Mouse (Mus musculus) midbrain, embryonic 16.5 days (tissue): ENCODE measurements around the gene Ttc30a1. TPM values are rescaled to one million over a fixed set of nuclear protein-coding genes. Genes with fewer than 3 reads are reported as not detected.

ENCODE experiments used
- ATAC-seq: fragments of 200-750 bp; cut with Nextera tagmentation; 2 replicates; pipeline ENCODE4 v1.8.0; 2017; ENCODE audit warnings: moderate TSS enrichment
- H3K27ac ChIP-seq: fragments of 300-500 bp; sonication (generic); 2 replicates; pipeline ENCODE4 v1.5.1; 2014; ENCODE audit warnings: mild to moderate bottlenecking, low read length, mixed read lengths
- H3K27me3 ChIP-seq: fragments of 300-500 bp; sonication (generic); 2 replicates; pipeline ENCODE4 v1.6.1; 2014; ENCODE audit warnings: low read depth, low read length, mixed read lengths; ENCODE audit not compliant: control insufficient read depth, insufficient read depth
- H3K36me3 ChIP-seq: fragments of 300-500 bp; sonication (generic); 2 replicates; pipeline ENCODE4 v1.6.1; 2014; ENCODE audit warnings: mild to moderate bottlenecking, low read length, moderate library complexity, mixed read lengths; ENCODE audit not compliant: control insufficient read depth, insufficient read depth
- H3K4me1 ChIP-seq: fragments of 300-500 bp; sonication (generic); 2 replicates; pipeline ENCODE4 v1.6.1; 2014; ENCODE audit warnings: mild to moderate bottlenecking, low read length, mixed read lengths; ENCODE audit not compliant: control insufficient read depth, insufficient read depth
- H3K4me2 ChIP-seq: fragments of 300-500 bp; sonication (generic); 2 replicates; pipeline ENCODE4 v1.6.1; 2014; ENCODE audit warnings: mild to moderate bottlenecking, low read length, mixed read lengths
- H3K4me3 ChIP-seq: fragments of 300-500 bp; sonication (generic); 2 replicates; pipeline ENCODE4 v1.5.1; 2014; ENCODE audit warnings: low read depth, mild to moderate bottlenecking, low read length, moderate library complexity, mixed read lengths
- H3K9ac ChIP-seq: fragments of 300-500 bp; sonication (generic); 2 replicates; pipeline ENCODE4 v1.6.1; 2014; ENCODE audit warnings: low read depth, low read length, mixed read lengths
- H3K9me3 ChIP-seq: fragments of 300-500 bp; sonication (generic); replicated peaks from 2 replicates; pipeline ENCODE4 v1.6.1; 2014; ENCODE audit warnings: mild to moderate bottlenecking, low read length, mixed read lengths; ENCODE audit not compliant: control insufficient read depth, poor library complexity, severe bottlenecking
- WGBS: fragments of 180-500 bp; shearing (Covaris S2); extraction: QIAGEN DNeasy Blood & Tissue Kit; methylation state at CpG from one replicate; pipeline ENCODE4 v1.1.7; 2014; 5-methylcytosine and 5-hydroxymethylcytosine counted together
- polyA plus RNA-seq: library from polyadenylated mRNA; unstranded; fragments of >200 nt; fragmentation: Nextera tagmentation; extraction: Ambion mirVana; gene quantifications from 2 replicates; pipeline ENCODE4 v1.2.1, GENCODE M21; 2015

Ttc30a1 gene
- polyA plus RNA-seq, 1 experiment from 2014 or later = 10.2 TPM

DNA sequence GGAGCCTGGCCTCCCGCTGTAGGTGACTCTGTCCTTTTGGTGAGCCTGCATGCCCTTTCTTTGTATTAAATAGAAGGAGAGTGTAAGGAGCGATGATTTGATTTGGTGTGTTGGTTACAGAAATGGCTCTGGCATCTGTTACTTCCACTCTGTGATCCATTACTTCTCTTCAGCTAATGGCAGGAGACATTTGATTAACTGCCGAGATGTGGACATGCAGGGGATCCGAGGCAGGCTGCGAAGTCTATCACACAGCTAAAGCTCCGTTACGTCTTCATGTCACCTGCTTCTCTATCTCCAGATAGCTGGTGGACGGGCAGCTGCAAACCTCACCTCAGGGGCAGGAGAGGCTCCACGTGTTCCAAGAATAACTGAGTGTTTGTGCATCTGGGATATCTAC is 7.6 kb downstream of the Ttc30a1 start:
- Histone ChIP-seq H3K27ac (no peak overlapping the region), H3K4me3 (no peak overlapping the region), H3K27me3 (no peaks in the 10 kb centered on the region), H3K4me2 (no peak overlapping the region), H3K9ac (no peak overlapping the region), H3K4me1 (no peaks in the 10 kb centered on the region), H3K36me3 (no peaks in the 10 kb centered on the region), H3K9me3 (no peaks in the 10 kb centered on the region)
- no peak for ATAC-seq
- 75% methylated on average over 9 of the region's 9 CpGs for WGBS

DNA sequence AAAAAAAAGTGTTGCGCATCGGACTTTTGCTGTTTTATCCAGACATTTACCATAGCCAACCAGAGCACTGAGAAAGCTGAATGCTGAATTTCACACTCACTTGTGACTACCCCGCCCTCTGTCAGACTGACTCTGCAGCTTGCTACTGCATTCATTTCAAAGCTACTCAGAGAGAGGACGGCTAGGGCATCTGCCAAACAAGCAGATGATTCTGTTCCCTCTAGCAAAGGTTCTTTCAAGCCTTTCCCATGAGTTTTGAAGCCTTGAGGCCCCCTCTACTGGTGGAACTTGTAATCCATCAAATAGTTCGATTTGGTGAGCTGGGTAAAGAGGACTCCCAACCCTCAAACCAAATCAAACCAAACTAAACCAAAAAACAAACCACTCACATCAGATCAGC is 16.8 kb downstream of the Ttc30a1 start:
- Histone ChIP-seq H3K9me3 (no peaks in the 10 kb centered on the region), H3K4me2 (peak overlapping the region; percentile 49), H3K27ac (no peak overlapping the region), H3K36me3 (no peaks in the 10 kb centered on the region), H3K27me3 (no peaks in the 10 kb centered on the region), H3K4me3 (no peak overlapping the region), H3K9ac (no peak overlapping the region), H3K4me1 (peaks cover 11% of the 10 kb centered on the region)
- peak; percentile 56 for ATAC-seq
- WGBS = 26% methylated on average over 5 of the region's 5 CpGs

DNA sequence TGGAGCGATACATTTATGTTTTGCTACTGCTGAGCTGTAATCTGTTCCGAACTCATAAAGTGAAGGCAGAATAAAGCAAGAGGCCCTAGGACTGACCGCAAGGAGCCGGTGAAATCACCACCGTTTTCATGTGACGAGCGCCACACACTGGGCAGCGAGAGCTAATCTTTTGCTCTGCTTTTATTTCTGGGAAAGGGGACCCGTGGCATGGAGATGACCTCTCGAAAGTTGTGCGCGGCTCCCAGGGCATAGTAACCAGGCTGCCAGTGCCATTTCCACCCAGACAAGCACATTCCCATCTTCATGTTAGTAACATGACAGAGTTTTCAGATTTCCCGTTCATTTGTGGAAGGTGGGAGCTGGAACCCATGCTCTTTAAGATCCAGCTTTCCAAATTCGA is 17.3 kb downstream of the Ttc30a1 start:
- H3K27ac ChIP-seq = no peak overlapping the region
- H3K36me3 ChIP-seq = no peaks in the 10 kb centered on the region
- H3K9me3 ChIP-seq = no peaks in the 10 kb centered on the region
- H3K4me2 ChIP-seq = peak overlapping the region; percentile 49
- ATAC-seq = peak; percentile 62; the same call in 1 of the 2 replicates
- H3K4me3 ChIP-seq = no peak overlapping the region
- peaks cover 15% of the 10 kb centered on the region for H3K4me1 ChIP-seq
- WGBS = 16% methylated on average over 14 of the region's 14 CpGs
- H3K27me3 ChIP-seq = no peaks in the 10 kb centered on the region
- no peak overlapping the region for H3K9ac ChIP-seq

GRCm38 (mm10) chr2:75964051-75964450 is 17.7 kb downstream of the Ttc30a1 start:
- Histone ChIP-seq H3K36me3 (no peaks in the 10 kb centered on the region), H3K27ac (no peak overlapping the region), H3K4me2 (peak overlapping the region; percentile 49; the same call in 1 of the 2 replicates), H3K4me1 (peaks cover 20% of the 10 kb centered on the region), H3K9me3 (no peaks in the 10 kb centered on the region), H3K9ac (no peak overlapping the region), H3K4me3 (no peak overlapping the region), H3K27me3 (no peaks in the 10 kb centered on the region)
- 62% methylated on average over 5 of the region's 5 CpGs for WGBS
- ATAC-seq = no peak

DNA sequence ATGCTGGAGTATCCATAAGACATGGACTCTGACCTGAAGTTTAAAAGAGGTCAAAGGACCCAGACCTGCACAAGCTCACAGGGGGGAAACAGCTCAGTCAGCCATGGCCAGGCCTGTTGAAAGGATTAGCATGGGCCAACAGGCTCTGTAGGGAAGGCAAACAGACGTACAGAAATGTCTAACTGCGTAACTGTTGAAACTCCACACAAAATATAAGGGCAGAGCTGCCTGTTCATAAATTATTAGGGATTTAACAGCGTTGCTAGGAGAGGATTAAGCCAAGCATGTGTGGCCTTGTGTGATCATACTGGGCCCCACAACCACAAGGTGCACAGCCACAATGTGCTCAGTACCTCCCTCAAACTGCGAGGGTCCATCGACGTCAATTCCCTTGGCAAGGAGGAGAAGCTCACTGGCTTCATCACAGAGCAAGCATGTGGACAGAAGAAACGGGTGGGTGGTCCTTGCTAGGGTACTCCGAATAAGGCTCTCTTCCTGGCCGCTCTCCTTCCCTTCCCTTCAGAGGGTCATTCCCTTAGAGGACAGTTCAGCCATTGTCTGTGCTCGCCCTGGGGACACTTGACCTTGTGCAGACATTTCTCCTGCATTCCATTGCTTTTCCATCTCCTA is 18.4 kb downstream of the Ttc30a1 start:
- WGBS = 40% methylated on average over 10 of the region's 10 CpGs
- H3K4me1 ChIP-seq = peaks cover 21% of the 10 kb centered on the region
- no peaks in the 10 kb centered on the region for H3K36me3 ChIP-seq
- no peak overlapping the region for H3K4me3 ChIP-seq
- no peak overlapping the region for H3K4me2 ChIP-seq
- H3K9ac ChIP-seq = no peak overlapping the region
- no peak overlapping the region for H3K27ac ChIP-seq
- no peak for ATAC-seq
- no peaks in the 10 kb centered on the region for H3K27me3 ChIP-seq
- no peaks in the 10 kb centered on the region for H3K9me3 ChIP-seq

DNA sequence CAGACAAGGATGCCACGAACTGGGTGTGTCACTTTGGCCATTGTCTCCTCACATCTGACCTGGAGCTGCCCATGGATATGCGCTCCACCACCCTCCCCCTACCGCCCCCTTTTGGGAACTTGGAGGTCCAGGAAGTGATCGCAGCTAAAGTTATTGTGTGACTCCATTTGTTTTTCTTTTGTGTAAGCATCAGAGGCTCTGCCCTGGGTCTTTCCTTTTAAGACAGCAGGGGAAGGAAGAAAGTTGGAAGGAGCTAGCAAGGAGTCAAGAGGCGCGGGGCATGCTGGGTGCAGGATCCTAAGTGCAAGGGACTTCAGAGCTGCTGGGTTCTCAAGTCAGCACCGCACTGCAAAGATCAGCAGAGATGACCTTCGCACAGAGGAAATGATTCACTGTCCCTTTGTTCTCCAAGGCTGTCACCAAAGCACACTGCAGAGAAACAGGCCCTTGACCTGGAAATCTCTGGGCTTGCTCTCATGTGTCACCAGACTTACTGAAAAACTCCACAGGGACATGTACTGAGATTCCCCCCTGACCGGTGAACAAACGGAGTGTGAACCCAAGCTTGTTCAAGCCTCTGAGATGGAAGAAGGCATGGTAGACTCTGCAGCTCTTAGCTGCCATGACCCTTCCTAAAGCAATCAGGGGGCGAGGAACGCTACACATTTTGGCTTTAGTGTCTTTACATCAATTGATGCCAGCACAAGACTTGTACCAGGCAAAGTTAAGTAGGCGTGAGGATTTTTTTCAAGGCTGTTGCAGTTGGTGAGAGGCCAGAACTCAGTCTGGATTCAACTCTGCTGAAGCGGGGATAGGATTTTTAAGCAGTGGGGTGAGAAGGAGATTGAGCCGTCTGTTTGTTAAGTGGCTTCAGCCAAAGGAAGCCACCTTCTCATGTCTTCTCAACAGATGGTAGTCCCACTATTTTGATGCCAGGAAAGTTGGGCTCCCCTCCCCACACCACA is 21.1 kb downstream of the Ttc30a1 start:
- WGBS = 51% methylated on average over 15 of the region's 15 CpGs
- Histone ChIP-seq H3K4me1 (peaks cover 21% of the 10 kb centered on the region), H3K27me3 (no peaks in the 10 kb centered on the region), H3K36me3 (no peaks in the 10 kb centered on the region), H3K4me2 (peak overlapping the region; percentile 48), H3K27ac (no peak overlapping the region), H3K4me3 (no peak overlapping the region), H3K9ac (peak overlapping the region; percentile 40; the same call in 1 of the 2 replicates), H3K9me3 (no peaks in the 10 kb centered on the region)
- 0 out of 2 replicates have a peak, but pooled peaks have one; percentile 32 for ATAC-seq

DNA sequence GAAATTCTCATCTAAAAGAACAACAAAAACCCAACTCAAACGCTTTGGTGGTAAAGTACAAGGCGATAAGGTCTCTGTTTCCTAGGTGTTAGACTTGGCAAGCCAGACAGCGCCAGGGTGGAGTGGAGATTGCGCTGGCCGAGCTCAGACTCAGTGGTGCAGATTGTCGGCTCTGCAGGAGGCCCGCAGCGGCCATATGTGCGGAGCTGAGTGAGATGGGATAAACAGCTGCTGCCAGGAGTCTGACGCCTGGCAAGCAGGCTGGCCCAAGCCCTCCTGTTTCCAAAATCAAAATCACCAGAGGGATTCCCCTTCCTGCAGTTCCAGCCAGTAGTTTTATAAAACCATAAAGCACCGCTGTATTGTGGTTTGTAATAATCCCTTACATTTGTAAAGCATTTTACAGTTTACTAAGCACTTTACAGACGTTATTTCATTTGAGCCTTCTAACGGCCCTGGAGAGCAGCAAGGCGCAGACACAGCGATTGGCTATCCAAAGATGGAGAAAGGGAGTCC is 21.9 kb downstream of the Ttc30a1 start:
- H3K4me1 ChIP-seq = peaks cover 20% of the 10 kb centered on the region
- no peaks in the 10 kb centered on the region for H3K36me3 ChIP-seq
- no peaks in the 10 kb centered on the region for H3K9me3 ChIP-seq
- peak; percentile 73; the same call in 1 of the 2 replicates for ATAC-seq
- no peaks in the 10 kb centered on the region for H3K27me3 ChIP-seq
- H3K4me3 ChIP-seq = peak overlapping the region; percentile 9; the same call in 1 of the 2 replicates
- H3K4me2 ChIP-seq = peak overlapping the region; percentile 48
- peak overlapping the region; percentile 40; the same call in 1 of the 2 replicates for H3K27ac ChIP-seq
- peak overlapping the region; percentile 40 for H3K9ac ChIP-seq
- WGBS = 7% methylated on average over 15 of the region's 15 CpGs

DNA sequence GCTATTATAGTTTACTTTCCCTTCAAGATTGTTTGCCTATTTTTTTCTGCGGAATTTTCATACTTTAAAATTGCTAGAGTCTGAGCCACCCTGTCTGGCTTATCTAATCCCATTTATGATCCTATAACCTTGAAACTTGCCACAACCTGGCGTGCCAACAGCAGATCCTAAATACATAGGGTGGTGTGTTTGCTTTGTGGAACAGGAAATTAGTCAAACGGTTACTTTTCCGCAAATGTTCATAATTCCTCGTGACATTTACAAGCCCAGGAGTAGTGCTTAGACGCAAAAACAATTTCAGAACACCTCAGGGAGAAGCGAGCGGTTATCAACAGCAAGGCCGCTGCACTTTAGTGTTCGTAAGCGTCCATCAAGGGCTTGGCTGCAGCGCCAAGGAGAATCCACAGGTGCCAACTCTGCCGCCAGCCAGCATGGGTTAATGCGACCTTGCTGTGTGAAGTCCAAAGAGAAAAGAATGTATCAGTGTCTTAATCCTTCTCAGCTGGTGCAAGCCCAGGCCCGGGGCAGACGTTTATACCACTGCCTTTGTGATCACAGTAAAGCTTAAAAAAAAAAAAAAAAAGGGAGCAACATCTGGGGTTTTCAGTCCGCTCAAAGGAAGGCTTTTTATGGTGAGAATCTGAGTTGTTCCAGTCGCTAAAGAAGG is 22.5 kb downstream of the Ttc30a1 start:
- Histone ChIP-seq H3K27ac (peak overlapping the region; percentile 40; the same call in 1 of the 2 replicates), H3K9me3 (no peaks in the 10 kb centered on the region), H3K4me3 (peak overlapping the region; percentile 9; the same call in 1 of the 2 replicates), H3K4me2 (peak overlapping the region; percentile 48), H3K27me3 (no peaks in the 10 kb centered on the region), H3K9ac (peak overlapping the region; percentile 40; the same call in 1 of the 2 replicates), H3K36me3 (no peaks in the 10 kb centered on the region), H3K4me1 (peaks cover 15% of the 10 kb centered on the region)
- peak; percentile 48; the same call in 1 of the 2 replicates for ATAC-seq
- 20% methylated on average over 18 of the region's 18 CpGs for WGBS
